Mouse (Mus musculus): ENCODE measurements at regions not wholly inside any gene's neighbourhood (a gene's known extent, or its start where the extent isn't known, plus 50 kb on each side); places are given as distances from the start of the nearest gene placed in this dataset.

GRCm38 (mm10) chr17:80782233-80782632 lies 53.9 kb upstream of the Map4k3 start:
- Histone ChIP-seq H3K4me1 (replicated peaks; ENCODE audit: control insufficient read depth, insufficient read depth, low read length) (no peaks in the 10 kb centered on the region; the same call in 1 of the 2 replicates), H3K4me3 (ENCODE audit: low read depth, low read length) (no peak overlapping the region), H3K27ac (ENCODE audit: low read depth, low read length) (no peak overlapping the region), H3K9ac (ENCODE audit: low read depth, low read length) (no peak overlapping the region), H3K27me3 (replicated peaks; ENCODE audit: control insufficient read depth, insufficient read depth, low read length) (no peaks in the 10 kb centered on the region), H3K36me3 (ENCODE audit: control insufficient read depth, insufficient read depth, low read length) (no peaks in the 10 kb centered on the region), H3K9me3 (ENCODE audit: control insufficient read depth, low read length) (no peaks in the 10 kb centered on the region), H3K4me2 (no peak overlapping the region)
- no peak for ATAC-seq (replicated peaks; ENCODE audit: low FRiP score)
- DNase-seq (ENCODE audit: low spot score) = no peak
- WGBS = 60% methylated on average over 1 of the region's 1 CpGs

GRCm38 (mm10) chr17:80781621-80782020 lies 53.3 kb upstream of the Map4k3 start:
- ATAC-seq (replicated peaks; ENCODE audit: low FRiP score) = no peak
- no peak for DNase-seq (ENCODE audit: low spot score)

GRCm38 (mm10) chr17:80780303-80780702 lies 52.0 kb upstream of the Map4k3 start:
- WGBS = 65% methylated on average over 7 of the region's 7 CpGs
- Histone ChIP-seq H3K27me3 (replicated peaks; ENCODE audit: control insufficient read depth, insufficient read depth, low read length) (no peaks in the 10 kb centered on the region), H3K4me2 (no peak overlapping the region), H3K9me3 (ENCODE audit: control insufficient read depth, low read length) (no peaks in the 10 kb centered on the region), H3K4me3 (ENCODE audit: low read depth, low read length) (no peak overlapping the region), H3K36me3 (ENCODE audit: control insufficient read depth, insufficient read depth, low read length) (no peaks in the 10 kb centered on the region), H3K4me1 (replicated peaks; ENCODE audit: control insufficient read depth, insufficient read depth, low read length) (no peaks in the 10 kb centered on the region), H3K9ac (ENCODE audit: low read depth, low read length) (no peak overlapping the region), H3K27ac (ENCODE audit: low read depth, low read length) (no peak overlapping the region)
- ATAC-seq (replicated peaks; ENCODE audit: low FRiP score) (no peak), DNase-seq (ENCODE audit: low spot score) (no peak)

More at GRCm38 (mm10) chr17:80781621-80782020, 53.3 kb upstream of the Map4k3 start:
- no peaks in the 10 kb centered on the region for H3K27me3 ChIP-seq (replicated peaks; ENCODE audit: control insufficient read depth, insufficient read depth, low read length)
- H3K4me1 ChIP-seq (replicated peaks; ENCODE audit: control insufficient read depth, insufficient read depth, low read length) = no peaks in the 10 kb centered on the region; the same call in 1 of the 2 replicates
- H3K9me3 ChIP-seq (ENCODE audit: control insufficient read depth, low read length) = no peaks in the 10 kb centered on the region
- no peak overlapping the region for H3K9ac ChIP-seq (ENCODE audit: low read depth, low read length)
- no peak overlapping the region for H3K27ac ChIP-seq (ENCODE audit: low read depth, low read length)
- whole genome bisulfite sequencing = 93% methylated on average over 12 of the region's 12 CpGs
- H3K36me3 ChIP-seq (ENCODE audit: control insufficient read depth, insufficient read depth, low read length) = no peaks in the 10 kb centered on the region
- H3K4me2 ChIP-seq = no peak overlapping the region
- H3K4me3 ChIP-seq (ENCODE audit: low read depth, low read length) = no peak overlapping the region

GRCm38 (mm10) chr17:80779782-80780181 lies 51.5 kb upstream of the Map4k3 start:
- no peaks in the 10 kb centered on the region for H3K36me3 ChIP-seq (ENCODE audit: control insufficient read depth, insufficient read depth, low read length)
- no peak for ATAC-seq (replicated peaks; ENCODE audit: low FRiP score)
- no peak overlapping the region for H3K4me3 ChIP-seq (ENCODE audit: low read depth, low read length)
- no peak overlapping the region for H3K27ac ChIP-seq (ENCODE audit: low read depth, low read length)
- no peak overlapping the region for H3K9ac ChIP-seq (ENCODE audit: low read depth, low read length)
- H3K9me3 ChIP-seq (ENCODE audit: control insufficient read depth, low read length) = no peaks in the 10 kb centered on the region
- no peaks in the 10 kb centered on the region for H3K27me3 ChIP-seq (replicated peaks; ENCODE audit: control insufficient read depth, insufficient read depth, low read length)
- WGBS = 76% methylated on average over 6 of the region's 6 CpGs
- no peaks in the 10 kb centered on the region for H3K4me1 ChIP-seq (replicated peaks; ENCODE audit: control insufficient read depth, insufficient read depth, low read length)
- H3K4me2 ChIP-seq = no peak overlapping the region
- no peak for DNase-seq (ENCODE audit: low spot score)
